Mouse (Mus musculus): ENCODE data around the gene Cyp2r1.
"Not testable (repeated sequence)": the region's sequence is repeated elsewhere in the genome, so short reads cannot be mapped to it uniquely, and the experiment has no call there.

The Cyp2r1 gene

DNA sequence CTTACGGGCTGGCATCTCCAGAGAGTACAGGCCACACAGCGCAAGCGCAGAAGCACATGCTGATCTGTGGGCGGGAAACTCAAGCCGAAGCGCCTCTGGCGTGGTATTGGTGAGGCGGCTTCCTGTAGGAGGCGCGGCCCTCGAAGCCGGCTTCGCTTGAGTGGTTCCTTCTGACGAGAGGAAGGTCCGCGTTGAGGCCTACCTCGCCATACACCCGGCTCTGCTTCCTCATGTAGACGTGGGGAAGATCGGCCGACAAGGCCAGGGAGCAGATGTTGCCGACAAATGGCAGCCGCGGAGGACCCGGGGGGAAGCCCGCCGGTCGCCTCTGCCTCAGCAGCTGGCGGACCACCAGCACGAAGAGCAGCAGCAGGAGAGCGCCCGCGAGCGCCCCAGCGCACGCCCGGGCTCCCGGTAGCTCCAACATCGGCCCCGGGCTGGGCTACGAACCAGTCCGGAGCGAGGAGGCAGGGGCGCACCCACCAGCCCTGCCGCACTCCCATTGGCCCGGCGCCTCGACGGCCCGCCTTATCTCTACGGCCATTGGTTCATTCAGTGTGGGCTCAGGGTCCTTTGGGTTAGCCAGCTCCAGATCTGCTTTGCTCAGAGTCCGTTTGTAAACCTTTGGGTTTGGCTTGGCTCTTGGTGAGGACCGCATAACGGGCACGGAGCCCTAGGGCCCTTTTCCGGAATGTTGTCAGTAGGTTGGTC is at the start of gene Cyp2r1:
Gene Cyp2r1 (minus strand): TSS at position 442 of the 711 bp plus-strand sequence.
- DNase-seq (ENCODE audit: low spot score in 2 of 2) = peak; percentile 84 to 88

DNA sequence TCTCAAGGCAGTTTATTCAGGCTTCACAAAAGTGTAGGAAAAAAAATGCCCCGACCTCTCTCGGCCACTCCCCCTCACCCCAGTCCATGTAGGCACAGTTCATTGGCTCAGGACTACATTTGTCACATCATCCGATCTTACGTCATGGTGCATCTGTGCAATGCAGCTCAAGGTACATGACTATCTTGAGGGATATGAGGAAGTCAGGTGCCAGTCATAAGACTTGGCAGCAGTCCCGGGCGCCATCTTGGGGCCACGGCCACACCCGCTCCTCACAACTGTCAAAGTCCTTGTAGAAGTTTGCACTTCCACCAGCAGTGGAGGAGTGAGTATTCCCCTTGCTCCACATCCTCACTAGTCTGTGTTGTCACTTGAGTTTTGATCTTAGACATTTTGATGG is 31.6 kb upstream of the Cyp2r1 start:
- DNase-seq (ENCODE audit: low spot score in 2 of 2) = not testable (repeated sequence)

DNA sequence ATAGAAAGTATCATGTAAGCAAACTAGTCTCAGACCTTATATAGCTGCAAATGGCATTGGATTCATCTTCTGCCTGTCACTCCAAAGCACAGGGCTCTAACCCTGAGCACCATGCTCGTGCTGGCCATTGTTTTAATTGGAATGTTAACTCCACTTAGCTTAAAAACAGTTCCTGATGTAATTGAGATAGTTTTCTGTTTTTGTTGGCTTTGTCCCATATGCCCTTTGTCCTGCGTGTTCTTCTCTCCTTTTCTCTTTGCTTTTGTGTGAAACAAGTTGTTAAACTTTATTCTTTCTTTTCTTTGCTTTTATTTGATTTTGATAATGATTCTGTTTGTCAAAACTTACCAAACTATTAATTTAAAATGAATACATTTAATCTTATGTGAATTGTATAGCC is 19.7 kb upstream of the Cyp2r1 start:
- DNase-seq (ENCODE audit: low spot score in 2 of 2) = no peak

DNA sequence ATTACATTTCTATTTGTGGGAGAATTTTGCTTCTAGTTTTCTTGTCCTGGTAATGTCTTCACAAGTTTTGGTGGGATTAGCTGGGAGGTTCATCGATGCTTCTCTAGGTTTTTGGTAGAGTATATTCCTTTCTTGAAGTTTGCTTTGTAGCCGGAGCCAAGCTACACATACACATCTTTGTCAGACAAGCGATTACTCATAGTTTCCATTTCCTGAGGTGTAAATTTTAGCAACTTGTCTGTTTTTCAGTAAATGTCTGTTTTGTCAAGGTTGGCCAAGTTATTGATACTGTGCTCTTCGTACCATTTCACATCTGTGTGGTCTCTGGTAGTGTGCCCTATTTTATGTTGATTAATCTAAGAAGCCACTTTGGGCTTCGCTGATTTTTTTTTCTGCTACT is 18.4 kb upstream of the Cyp2r1 start:
- no peak for DNase-seq (ENCODE audit: low spot score in 2 of 2)

DNA sequence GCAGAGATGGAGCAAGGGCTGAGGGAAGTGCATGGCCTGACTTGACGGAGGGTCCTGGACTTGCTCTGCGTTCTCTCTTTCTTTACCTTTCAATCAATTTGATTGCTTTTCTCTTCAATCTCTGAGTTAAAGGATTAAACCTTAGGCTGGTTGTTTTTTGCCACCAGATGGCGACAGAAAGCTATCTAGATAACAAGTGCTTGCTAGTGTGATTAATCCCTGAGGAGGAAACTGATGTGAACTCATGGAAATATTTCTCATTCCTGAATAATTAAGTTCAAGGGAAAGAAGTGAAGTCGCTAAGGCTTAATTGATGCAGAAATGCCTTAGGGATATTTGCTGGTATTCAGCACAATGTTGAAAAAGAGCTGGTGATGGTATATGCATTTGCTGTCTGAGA is 17.7 kb upstream of the Cyp2r1 start:
- DNase-seq (ENCODE audit: low spot score in 2 of 2) = no peak

DNA sequence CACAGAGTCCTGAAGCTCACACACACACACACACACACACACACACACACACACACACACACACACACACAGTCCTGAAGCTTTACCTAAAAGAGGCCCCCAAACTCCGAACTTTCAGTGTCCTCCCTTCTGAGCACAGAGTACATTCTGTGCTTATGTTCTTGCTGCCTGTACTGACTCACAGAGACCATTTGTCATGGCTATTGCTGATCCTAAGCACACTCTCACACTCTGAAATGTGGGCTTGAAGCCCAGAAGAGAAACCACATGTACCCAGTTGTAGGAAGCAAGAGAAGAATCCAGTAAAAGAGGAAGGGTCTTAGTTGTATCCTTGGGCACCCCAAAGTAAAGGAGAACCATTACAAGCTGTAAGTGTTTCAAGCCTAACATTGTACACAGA is 14.9 kb upstream of the Cyp2r1 start:
- no peak for DNase-seq (ENCODE audit: low spot score in 2 of 2)

DNA sequence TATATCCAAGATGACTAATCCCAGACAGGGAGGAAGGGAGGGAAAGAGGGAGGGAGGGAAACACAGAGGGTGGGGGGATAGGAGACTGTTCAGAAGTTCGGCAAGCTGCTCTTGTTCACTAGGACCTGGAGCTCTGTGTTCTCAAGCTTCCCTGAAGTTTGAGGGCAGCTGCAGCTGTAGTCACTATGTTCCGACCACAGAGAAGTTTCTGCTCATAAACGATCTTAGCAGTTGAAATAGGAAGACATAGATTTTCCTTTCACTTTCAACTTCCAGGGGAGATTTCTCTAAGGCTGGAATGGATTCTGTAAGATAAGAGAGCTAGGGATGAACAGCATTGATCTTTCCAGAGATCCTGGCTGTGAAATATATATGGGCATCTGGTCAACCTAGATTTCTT is 14.2 kb upstream of the Cyp2r1 start:
- no peak for DNase-seq (ENCODE audit: low spot score in 2 of 2)

DNA sequence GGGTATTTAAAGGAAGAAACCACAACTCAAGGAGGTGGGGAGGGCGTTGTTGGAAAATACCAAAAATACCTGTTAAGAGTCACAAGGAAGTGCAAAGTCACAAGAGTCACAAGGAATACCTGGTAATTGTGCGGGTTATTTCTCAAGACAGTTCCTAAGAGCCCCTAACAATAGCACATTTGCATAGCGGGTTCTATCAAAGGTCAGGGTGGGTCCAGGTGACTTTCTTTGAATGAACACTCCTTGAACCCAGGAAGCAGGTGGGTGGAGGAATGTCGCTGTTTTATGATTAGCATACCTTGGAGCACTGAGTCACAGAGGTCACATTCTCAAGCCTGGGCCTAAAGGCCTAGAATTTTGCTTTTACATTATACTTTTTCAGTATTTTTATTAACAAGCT is 11.1 kb upstream of the Cyp2r1 start:
- DNase-seq (ENCODE audit: low spot score in 2 of 2) = not testable (repeated sequence)

DNA sequence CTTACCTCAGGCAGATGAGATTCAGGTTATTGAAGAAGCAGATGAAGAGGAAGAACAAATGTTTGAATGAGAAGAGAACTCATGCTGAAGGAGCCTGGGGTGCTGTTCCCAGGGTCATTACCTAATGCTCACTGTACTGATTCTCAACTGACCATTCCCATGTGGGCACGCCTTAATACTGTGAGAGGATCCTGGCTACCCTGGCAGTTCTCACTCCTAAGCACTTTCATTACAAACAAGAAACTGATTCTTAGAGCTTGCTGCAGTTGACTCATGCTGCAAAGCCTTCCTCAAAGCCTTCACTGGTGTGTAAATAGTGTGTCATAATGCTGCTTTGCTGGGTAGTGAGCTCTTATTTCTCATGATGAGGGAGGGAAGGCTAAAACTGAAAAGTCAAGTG is 26.6 kb downstream of the Cyp2r1 start:
- no peak for DNase-seq (ENCODE audit: low spot score in 2 of 2)

DNA sequence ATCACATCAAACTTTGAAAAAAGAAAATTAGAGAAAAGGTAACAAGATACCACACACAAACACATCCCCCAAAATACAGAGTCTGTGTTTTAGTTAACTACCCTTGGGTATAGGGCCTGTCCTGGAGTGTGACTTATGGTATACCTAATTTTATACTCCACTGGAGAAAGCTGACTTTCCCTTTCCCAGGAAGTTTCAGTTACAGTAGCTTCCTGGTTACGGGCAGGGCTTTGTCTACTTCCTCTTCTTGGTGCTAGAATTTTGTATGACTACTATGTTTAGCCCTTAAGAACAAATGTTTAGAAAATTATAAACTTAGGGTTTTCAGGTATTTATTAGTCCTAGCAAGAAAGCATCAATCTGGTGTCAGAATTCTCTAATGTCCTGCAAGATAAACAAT is 36.5 kb downstream of the Cyp2r1 start:
- no peak for DNase-seq (ENCODE audit: low spot score in 2 of 2)

DNA sequence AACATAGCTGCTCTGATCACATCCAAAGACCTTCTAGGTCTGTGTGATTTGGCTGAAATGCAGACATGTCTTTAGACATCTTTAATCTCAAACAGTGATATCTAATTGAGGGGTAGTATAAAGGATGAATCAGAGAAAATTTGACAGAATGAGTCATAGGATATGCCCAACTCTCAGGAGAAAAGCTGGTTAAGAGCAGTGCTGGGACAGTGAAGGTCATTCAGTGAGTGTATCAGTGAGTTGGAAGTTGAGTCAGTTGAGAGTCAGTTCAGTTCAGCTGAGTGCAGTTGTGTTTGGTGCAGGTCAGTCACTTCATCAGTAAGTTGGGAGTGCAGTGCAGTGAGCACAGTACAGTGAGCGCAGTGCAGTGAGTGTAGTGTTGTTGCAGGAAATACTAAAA is 42.6 kb downstream of the Cyp2r1 start:
- no peak for DNase-seq (ENCODE audit: low spot score in 2 of 2)

DNA sequence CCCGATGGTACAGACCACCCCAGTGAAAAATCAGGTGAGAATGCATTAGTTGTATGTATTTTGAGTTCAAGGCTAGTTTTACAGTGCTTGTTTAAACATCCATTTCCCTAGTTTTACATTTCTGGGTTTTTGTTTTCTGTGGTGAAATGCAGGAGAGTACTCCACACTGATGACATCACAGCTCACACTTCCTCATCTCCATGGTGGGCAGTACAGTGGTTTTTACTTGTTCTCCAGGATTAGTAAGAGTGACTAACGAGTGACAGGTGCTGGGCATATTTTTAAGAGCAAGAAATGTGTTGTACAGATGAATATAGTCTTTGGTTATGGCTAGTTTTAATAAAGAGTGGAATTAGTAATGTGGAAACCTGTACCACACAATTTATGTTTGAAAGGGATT is 53.9 kb downstream of the Cyp2r1 start:
- no peak for DNase-seq (ENCODE audit: low spot score in 2 of 2)
